Mouse (Mus musculus) embryonic fibroblast, embryonic 13.5 days (primary cell): Measurements from ENCODE around the gene Etl4.

Source experiments
- CTCF ChIP-seq: IDR thresholded peaks from 2 replicates; pipeline ENCODE4 v1.5.1; 2011; ENCODE audit warnings: mild to moderate bottlenecking, control low read depth, low read length, moderate library complexity, borderline replicate concordance; ENCODE audit not compliant: insufficient read depth
- POLR2A ChIP-seq: IDR thresholded peaks from 2 replicates; pipeline ENCODE4 v1.6.1; 2011; ENCODE audit warnings: low read depth, mild to moderate bottlenecking, control low read depth, low read length, moderate library complexity

DNA sequence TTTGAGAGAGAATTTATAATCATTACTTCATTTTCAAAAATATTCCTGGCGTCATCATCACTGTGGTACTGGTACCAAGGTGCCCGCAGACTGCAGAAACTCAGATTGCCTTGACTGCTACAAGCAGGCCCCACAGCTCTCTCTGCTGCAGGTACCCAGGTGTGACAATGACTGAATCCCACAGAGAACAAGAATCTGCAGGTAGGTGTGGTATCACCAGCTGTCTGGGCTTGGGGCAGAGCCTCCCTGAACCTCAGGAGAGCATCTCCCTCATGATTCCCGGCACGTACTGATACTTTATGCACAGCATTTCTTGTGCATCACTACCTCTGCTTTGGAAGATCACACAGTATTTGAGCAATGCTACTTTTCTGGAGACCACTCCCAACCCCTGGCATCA is 526.0 kb downstream of the Etl4 start:
- TF ChIP-seq POLR2A: no peak
- no peak for TF ChIP-seq CTCF
